Mouse (Mus musculus) heart, postnatal 0 days (tissue): Measurements from ENCODE around the gene Hist1h4d.

ENCODE experiments used
- CTCF ChIP-seq: IDR thresholded peaks from 2 replicates; pipeline ENCODE4 v1.5.1; 2016; ENCODE audit warnings: antibody characterized with exemption, control low read depth, low read depth
- EP300 ChIP-seq: IDR thresholded peaks from 2 replicates; pipeline ENCODE4 v1.6.1; 2016; ENCODE audit warnings: antibody characterized with exemption, low read depth

DNA sequence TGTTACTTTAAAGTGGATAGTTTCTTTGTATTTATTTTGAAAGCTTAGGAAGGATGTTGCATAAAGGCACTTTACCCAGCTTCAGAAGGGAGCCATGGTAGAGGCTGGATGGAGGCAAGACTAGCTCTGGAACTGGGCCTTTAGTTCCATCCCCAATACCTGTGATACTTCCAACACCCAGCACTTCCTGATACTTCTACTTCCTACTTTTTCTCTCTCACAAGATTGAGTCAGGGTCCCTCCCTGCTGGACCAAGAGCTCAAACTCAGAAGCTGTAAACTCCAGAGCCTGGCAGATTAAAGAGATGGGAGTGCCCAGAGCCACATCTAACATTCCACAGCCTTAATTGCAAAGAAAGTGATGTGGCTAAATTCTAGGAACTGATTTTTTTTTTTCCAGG lies 2.9 kb downstream of the Hist1h4d start:
- no peak for TF ChIP-seq EP300
- TF ChIP-seq CTCF = no peak
